Mouse (Mus musculus) spleen, postnatal 36 days (tissue): ENCODE data around the gene Zmat5.
"Not testable (repeated sequence)": the region's sequence is repeated elsewhere in the genome, so short reads cannot be mapped to it uniquely, and the experiment has no call there.

Experiments
- DNase-seq, 2 experiments: peaks; one replicate each; pipeline ENCODE4 v3.0.0; 2022; ENCODE audit warnings: low spot score in 2 of 2, mixed read lengths in 1 of 2

The Zmat5 gene

GRCm38 (mm10) chr11:4688632-4689380 lies 15.7 kb upstream of the Zmat5 start:
- DNase-seq, result no peak

GRCm38 (mm10) chr11:4690353-4690752 lies 14.1 kb upstream of the Zmat5 start:
- no peak for DNase-seq

GRCm38 (mm10) chr11:4691213-4691612 lies 13.3 kb upstream of the Zmat5 start:
- no peak for DNase-seq

GRCm38 (mm10) chr11:4692162-4692561 lies 12.3 kb upstream of the Zmat5 start:
- DNase-seq, result no peak

- no peak for DNase-seq
Observed at GRCm38 (mm10) chr11:4697043-4697983, 7.2 kb upstream of the Zmat5 start.

- DNase-seq, result no peak
Observed at GRCm38 (mm10) chr11:4700726-4701125, 3.8 kb upstream of the Zmat5 start.

GRCm38 (mm10) chr11:4703688-4704071 lies 798 bp upstream of the Zmat5 start:
- DNase-seq, result no peak

GRCm38 (mm10) chr11:4705178-4705577 lies 700 bp downstream of the Zmat5 start:
- DNase-seq, result no peak

- not testable (repeated sequence) for DNase-seq
Observed at GRCm38 (mm10) chr11:4710188-4710587, 5.7 kb downstream of the Zmat5 start.

GRCm38 (mm10) chr11:4712822-4713221 lies 8.3 kb downstream of the Zmat5 start:
- no peak for DNase-seq

GRCm38 (mm10) chr11:4714727-4715126 lies 10.2 kb downstream of the Zmat5 start:
- peak; percentile 15 to 22 for DNase-seq

GRCm38 (mm10) chr11:4715596-4715995 lies 11.1 kb downstream of the Zmat5 start:
- DNase-seq, result no peak

- DNase-seq, result no peak
Observed at GRCm38 (mm10) chr11:4716530-4717236, 12.2 kb downstream of the Zmat5 start.

GRCm38 (mm10) chr11:4718548-4718947 lies 14.1 kb downstream of the Zmat5 start:
- DNase-seq, result no peak

- DNase-seq, result no peak
Observed at GRCm38 (mm10) chr11:4719961-4720360, 15.5 kb downstream of the Zmat5 start.

- DNase-seq, result no peak
Observed at GRCm38 (mm10) chr11:4720393-4720792, 15.9 kb downstream of the Zmat5 start.

- DNase-seq, result no peak
Observed at GRCm38 (mm10) chr11:4720900-4721580, 16.6 kb downstream of the Zmat5 start.

- DNase-seq, result no peak
Observed at GRCm38 (mm10) chr11:4721728-4722127, 17.2 kb downstream of the Zmat5 start.

GRCm38 (mm10) chr11:4729603-4730002 lies 25.1 kb downstream of the Zmat5 start:
- DNase-seq, result no peak

- no peak for DNase-seq
Observed at GRCm38 (mm10) chr11:4730096-4730495, 25.6 kb downstream of the Zmat5 start.

GRCm38 (mm10) chr11:4730913-4731312 lies 26.4 kb downstream of the Zmat5 start:
- no peak for DNase-seq

- no peak for DNase-seq
Observed at GRCm38 (mm10) chr11:4731781-4732180, 27.3 kb downstream of the Zmat5 start.
